Mouse (Mus musculus): ENCODE measurements around the gene Pafah2.

Gene Pafah2

GRCm38 (mm10) chr4:134457130-134457825 lies 61.2 kb downstream of the Pafah2 start:
- DNase-seq (ENCODE audit: extremely low read depth, low read depth, low spot score), result no peak

- DNase-seq (ENCODE audit: extremely low read depth, low read depth, low spot score), result no peak
Observed at GRCm38 (mm10) chr4:134458856-134459255, 62.7 kb downstream of the Pafah2 start.

- no peak for DNase-seq (ENCODE audit: extremely low read depth, low read depth, low spot score)
Observed at GRCm38 (mm10) chr4:134460277-134460676, 64.2 kb downstream of the Pafah2 start.

DNA sequence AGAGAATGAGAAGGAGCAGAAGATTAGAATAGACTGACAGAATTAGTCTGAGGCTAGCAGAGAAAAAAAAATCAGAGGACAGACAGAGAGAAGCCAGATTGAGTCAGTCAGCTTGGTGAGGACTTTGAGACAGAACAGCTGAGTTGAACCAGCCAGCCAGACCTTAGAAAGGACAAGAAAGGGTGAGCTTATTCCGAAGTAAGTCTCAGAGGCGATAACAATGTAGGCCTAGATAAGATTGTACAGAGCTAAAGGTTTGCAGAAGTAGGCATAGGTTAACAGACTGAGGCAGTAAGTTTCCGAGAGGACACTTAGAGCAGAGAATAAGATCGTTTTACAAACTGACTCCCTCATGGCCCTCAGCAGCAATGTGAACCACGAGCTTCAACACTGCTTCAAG lies 65.1 kb downstream of the Pafah2 start:
- DNase-seq (ENCODE audit: extremely low read depth, low read depth, low spot score), result no peak

DNA sequence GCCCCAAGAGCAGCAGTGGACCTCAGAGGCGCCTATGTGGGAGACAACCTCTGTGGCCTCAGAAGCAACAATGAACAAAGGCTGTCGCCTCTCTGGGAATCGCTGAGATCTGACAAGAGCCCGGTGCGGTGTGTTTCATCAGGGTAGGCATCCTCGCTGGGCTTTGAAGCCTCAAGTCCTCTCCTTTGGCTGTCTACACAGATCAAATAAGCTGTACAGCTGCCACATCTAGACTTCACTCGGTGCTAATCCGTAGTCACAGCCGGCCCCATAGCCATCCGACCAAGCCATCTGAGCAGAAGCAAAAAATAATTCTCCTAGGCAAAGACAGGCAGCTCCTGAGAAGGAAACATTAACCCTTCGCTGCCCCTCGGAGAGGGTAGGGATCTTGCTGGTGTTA lies 69.7 kb downstream of the Pafah2 start:
- no peak for DNase-seq (ENCODE audit: extremely low read depth, low read depth, low spot score)

GRCm38 (mm10) chr4:134466381-134467262 lies 70.5 kb downstream of the Pafah2 start:
- DNase-seq (ENCODE audit: extremely low read depth, low read depth, low spot score), result no peak

DNA sequence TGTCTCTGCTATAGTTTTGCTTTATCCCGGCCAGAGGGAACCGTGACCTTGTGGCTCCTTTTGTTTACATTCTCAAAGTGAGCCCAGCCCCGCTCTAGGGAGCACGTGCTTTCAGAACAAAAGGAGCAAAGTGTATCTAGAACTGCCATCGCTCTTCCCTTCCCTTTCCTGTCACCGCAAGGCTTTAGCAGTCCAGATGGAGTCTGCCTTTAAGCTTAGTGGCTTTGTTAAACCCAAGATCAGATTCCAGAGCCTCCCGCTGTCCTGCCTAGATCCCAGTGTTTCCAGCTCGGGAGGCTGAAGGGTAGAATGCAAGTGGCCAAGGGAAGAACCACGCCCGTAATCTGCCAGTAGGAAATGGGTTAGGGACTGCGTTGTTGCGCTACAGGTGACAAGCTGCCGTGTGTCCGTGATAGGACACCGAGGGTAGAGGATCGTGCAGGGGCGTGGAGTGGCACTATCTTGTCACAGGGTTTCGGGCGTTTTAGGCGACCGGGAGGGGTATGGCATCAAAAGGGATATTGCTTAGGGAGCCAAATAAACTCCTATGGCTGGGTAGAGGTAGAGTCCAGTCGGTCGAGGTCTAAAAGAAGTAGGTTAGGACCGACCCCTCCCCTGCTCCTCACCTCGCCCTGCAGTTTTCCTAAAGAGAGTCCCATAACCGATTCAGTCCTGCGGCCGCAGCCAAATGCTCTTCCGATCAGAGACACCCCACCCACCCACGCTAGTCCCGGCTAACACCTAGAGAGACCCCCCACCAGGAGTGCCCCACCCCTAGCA lies 71.5 kb downstream of the Pafah2 start:
- no peak for DNase-seq (ENCODE audit: extremely low read depth, low read depth, low spot score)

DNA sequence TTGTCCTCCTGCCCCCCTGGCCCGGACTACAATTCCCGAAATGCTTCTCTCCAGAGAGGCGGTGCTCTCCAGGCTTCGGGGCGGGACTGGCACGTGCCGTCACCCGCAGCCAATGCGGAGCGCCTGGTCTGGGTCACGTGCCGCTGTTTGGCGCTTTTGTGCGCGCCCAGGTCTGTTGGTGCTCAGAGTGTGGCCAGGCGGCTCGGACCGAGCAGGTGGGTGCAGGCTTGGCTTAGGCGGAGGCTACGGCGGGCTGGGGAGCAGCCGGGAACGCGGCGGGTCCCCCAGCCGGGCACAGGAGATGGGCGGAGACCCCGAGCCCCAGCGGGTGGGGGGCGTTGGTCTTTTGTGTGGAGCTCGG lies 72.1 kb downstream of the Pafah2 start, which contains the start of gene Stmn1:
Stmn1 (plus strand) TSS at position 106 of the 361 bp plus-strand sequence.
- DNase-seq (ENCODE audit: extremely low read depth, low read depth, low spot score), result no peak

GRCm38 (mm10) chr4:134468578-134469266 lies 72.6 kb downstream of the Pafah2 start:
- no peak for DNase-seq (ENCODE audit: extremely low read depth, low read depth, low spot score)

GRCm38 (mm10) chr4:134469341-134469796 lies 73.2 kb downstream of the Pafah2 start:
- no peak for DNase-seq (ENCODE audit: extremely low read depth, low read depth, low spot score)

DNA sequence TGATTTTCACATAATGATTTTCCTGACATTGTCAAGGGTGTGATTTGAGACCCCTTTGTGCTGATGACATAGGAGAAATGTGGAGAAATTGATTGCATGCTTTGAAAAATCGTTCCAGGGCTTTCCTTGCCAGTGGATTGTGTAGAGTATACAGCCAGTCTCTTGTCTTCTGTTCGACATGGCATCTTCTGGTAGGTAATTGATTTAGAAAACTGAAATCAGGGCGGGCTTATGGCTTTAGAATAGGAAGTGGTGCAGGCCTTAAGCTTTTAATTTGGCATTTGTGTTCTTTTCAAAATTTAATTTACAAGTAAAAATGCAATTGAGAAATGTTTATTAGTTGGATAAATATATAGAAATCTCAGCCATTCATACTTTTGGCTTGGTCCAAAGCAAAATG lies 73.9 kb downstream of the Pafah2 start:
- no peak for DNase-seq (ENCODE audit: extremely low read depth, low read depth, low spot score)

DNA sequence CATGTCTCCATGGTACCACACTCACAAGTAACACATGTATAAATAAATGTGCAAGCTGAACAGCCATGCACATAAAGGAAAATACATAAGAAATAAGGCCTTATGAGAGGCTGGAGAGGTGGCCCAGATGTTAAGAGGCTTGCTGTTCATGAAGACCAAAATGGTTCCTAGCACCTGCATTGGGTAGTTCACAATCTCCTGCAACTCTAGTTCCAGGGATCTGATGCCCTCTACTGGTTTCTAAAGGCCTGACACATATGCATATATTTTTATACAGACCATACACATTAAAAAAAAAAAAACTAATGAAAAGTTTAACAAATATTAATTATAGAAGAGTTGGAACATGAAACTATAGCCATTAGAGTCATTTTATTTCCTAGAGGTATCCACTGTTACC lies 75.3 kb downstream of the Pafah2 start:
- no peak for DNase-seq (ENCODE audit: extremely low read depth, low read depth, low spot score)

- DNase-seq (ENCODE audit: extremely low read depth, low read depth, low spot score), result no peak
Observed at GRCm38 (mm10) chr4:134473764-134474163, 77.6 kb downstream of the Pafah2 start.

GRCm38 (mm10) chr4:134474240-134474639 lies 78.1 kb downstream of the Pafah2 start:
- DNase-seq (ENCODE audit: extremely low read depth, low read depth, low spot score), result no peak

GRCm38 (mm10) chr4:134476899-134477298 lies 80.8 kb downstream of the Pafah2 start:
- no peak for DNase-seq (ENCODE audit: extremely low read depth, low read depth, low spot score)
